Mouse (Mus musculus): ENCODE results near the gene Cpsf3.

GRCm38 (mm10) chr12:21274446-21274845 lies 10.7 kb upstream of the Cpsf3 start:
- TF ChIP-seq GATA1 (IDR thresholded peaks at IDR 0.05; ENCODE audit: borderline replicate concordance, low read length) (no peak), CTCF (IDR thresholded peaks at IDR 0.05; ENCODE audit: low read depth, low read length) (no peak), TAL1 (conservative IDR thresholded peaks at IDR 0.05; ENCODE audit: low read depth, low read length) (no peak), GATA2 (IDR thresholded peaks at IDR 0.05; ENCODE audit: borderline replicate concordance, low read depth, low read length) (no peak)

Measured in G1E (cell line).